Mouse (Mus musculus) embryonic facial prominence, embryonic 14.5 days (tissue): Measurements from ENCODE around the gene Pnma3. TPM values are rescaled to one million over a fixed set of nuclear protein-coding genes. Genes with fewer than 3 reads are reported as not detected.
"Not testable (repeated sequence)": the region's sequence is repeated elsewhere in the genome, so short reads cannot be mapped to it uniquely, and the experiment has no call there.

Experiments
- ATAC-seq: fragments of 200-750 bp; cut with Nextera tagmentation; 2 replicates; pipeline ENCODE4 v1.8.0; 2017; ENCODE audit warnings: low read depth, moderate number of reproducible peaks, moderate TSS enrichment
- DNase-seq: peaks from one replicate; pipeline ENCODE4 v3.0.0-alpha.2; 2015; ENCODE audit warnings: low spot score
- H3K27ac ChIP-seq: fragments of 300-500 bp; sonication (generic); replicated peaks from 2 replicates; pipeline ENCODE4 v1.5.1; 2014; ENCODE audit warnings: low read depth, mild to moderate bottlenecking, low read length, moderate library complexity
- H3K27me3 ChIP-seq: fragments of 300-500 bp; sonication (generic); replicated peaks from 2 replicates; pipeline ENCODE4 v1.6.1; 2014; ENCODE audit warnings: low read length; ENCODE audit not compliant: control insufficient read depth, insufficient read depth
- H3K36me3 ChIP-seq: fragments of 300-500 bp; sonication (generic); 2 replicates; pipeline ENCODE4 v1.6.1; 2014; ENCODE audit warnings: low read length, mixed read lengths; ENCODE audit not compliant: control insufficient read depth, insufficient read depth
- H3K4me1 ChIP-seq: fragments of 300-500 bp; sonication (generic); 2 replicates; pipeline ENCODE4 v1.6.1; 2014; ENCODE audit warnings: antibody characterized with exemption, low read length; ENCODE audit not compliant: control insufficient read depth, insufficient read depth
- H3K4me2 ChIP-seq: fragments of 300-500 bp; sonication (generic); 2 replicates; pipeline ENCODE4 v1.6.1; 2014; ENCODE audit warnings: low read depth, mild to moderate bottlenecking, low read length, moderate library complexity, mixed read lengths
- H3K4me3 ChIP-seq: fragments of 300-500 bp; sonication (generic); 2 replicates; pipeline ENCODE4 v1.5.1; 2014; ENCODE audit warnings: low read depth, mild to moderate bottlenecking, low read length
- H3K9ac ChIP-seq: fragments of 300-500 bp; sonication (generic); 2 replicates; pipeline ENCODE4 v1.6.1; 2014; ENCODE audit warnings: low read depth, mild to moderate bottlenecking, low read length, moderate library complexity, mixed read lengths
- H3K9me3 ChIP-seq: fragments of 300-500 bp; sonication (generic); 2 replicates; pipeline ENCODE4 v1.6.1; 2016; ENCODE audit warnings: low read length; ENCODE audit not compliant: control insufficient read depth
- WGBS: fragments of 180-500 bp; shearing (Covaris S2); extraction: QIAGEN DNeasy Blood & Tissue Kit; methylation state at CpG from one replicate; pipeline ENCODE4 v1.1.7; 2014; 5-methylcytosine and 5-hydroxymethylcytosine counted together
- polyA plus RNA-seq: library from polyadenylated mRNA; unstranded; fragments of >200 nt; fragmentation: Nextera tagmentation; extraction: Ambion mirVana; gene quantifications from 2 replicates; pipeline ENCODE4 v1.2.1, GENCODE M21; 2014

The Pnma3 gene
- polyA plus RNA-seq, 1 experiment from 2014 or later, result 0.11 TPM

- not testable (repeated sequence) for H3K4me2 ChIP-seq, H3K4me3 ChIP-seq, H3K36me3 ChIP-seq, H3K9me3 ChIP-seq, H3K27ac ChIP-seq, DNase-seq, H3K9ac ChIP-seq, ATAC-seq, H3K27me3 ChIP-seq, H3K4me1 ChIP-seq
- WGBS, result no CpG with 5 or more reads among the region's 5 CpGs
Measured at GRCm38 (mm10) chrX:73066765-73067312, 2.3 kb downstream of the Pnma3 start.

GRCm38 (mm10) chrX:73082267-73083055 is 17.9 kb downstream of the Pnma3 start, which contains the start of gene Xlr4a:
Gene Xlr4a (minus strand): TSS chrX:73082478.
- not testable (repeated sequence) for H3K4me3 ChIP-seq, ATAC-seq, H3K4me2 ChIP-seq, DNase-seq, H3K36me3 ChIP-seq, H3K27me3 ChIP-seq, H3K9ac ChIP-seq, H3K4me1 ChIP-seq, H3K27ac ChIP-seq, H3K9me3 ChIP-seq
- 77% methylated on average over 18 of the region's 19 CpGs for WGBS

- H3K4me3 ChIP-seq, H3K4me2 ChIP-seq, H3K27ac ChIP-seq, H3K9me3 ChIP-seq, ATAC-seq, H3K27me3 ChIP-seq, H3K4me1 ChIP-seq, DNase-seq, H3K36me3 ChIP-seq, H3K9ac ChIP-seq: not testable (repeated sequence)
- 69% methylated on average over 11 of the region's 13 CpGs for WGBS
Measured at GRCm38 (mm10) chrX:73096941-73097508, 32.4 kb downstream of the Pnma3 start, which contains the start of gene Xlr3a. Gene Xlr3a (minus strand): TSS chrX:73097095.

GRCm38 (mm10) chrX:73116747-73117146 is 52.2 kb downstream of the Pnma3 start, which contains the start of gene Gm14685:
Gene Gm14685 (plus strand): TSS chrX:73117047.
- H3K36me3 ChIP-seq, H3K4me1 ChIP-seq, DNase-seq, H3K9ac ChIP-seq, H3K9me3 ChIP-seq, H3K4me3 ChIP-seq, H3K4me2 ChIP-seq, H3K27me3 ChIP-seq, H3K27ac ChIP-seq, ATAC-seq: not testable (repeated sequence)
- no CpG with 5 or more reads among the region's 7 CpGs for WGBS

Other genes with a start within 250 kb of the Pnma3 start
- 0.07 and 0.24 TPM in 2 replicates for gene Gabrq, start 239.6 kb upstream of the Pnma3 start, polyA plus RNA-seq
- 79.4 and 84.7 TPM in 2 replicates for gene Cetn2, start 146.4 kb upstream of the Pnma3 start, polyA plus RNA-seq
- gene Nsdhl, start 146.2 kb upstream of the Pnma3 start, polyA plus RNA-seq, result 22.5 and 24.8 TPM in 2 replicates
- 25.7 and 28.2 TPM in 2 replicates for gene Zfp185, start 77.4 kb upstream of the Pnma3 start, polyA plus RNA-seq
- gene Pnma5, start 27.7 kb upstream of the Pnma3 start, polyA plus RNA-seq, result 0.26 and 0.34 TPM in 2 replicates
- 0.20 and 0.74 TPM in 2 replicates for gene Xlr4a, start 17.7 kb downstream of the Pnma3 start, polyA plus RNA-seq
- 2.0 and 3.6 TPM in 2 replicates for gene Xlr3a, start 32.3 kb downstream of the Pnma3 start, polyA plus RNA-seq
- gene Gm14685, start 52.3 kb downstream of the Pnma3 start, polyA plus RNA-seq, result 0.20 and 0.21 TPM in 2 replicates
- 0.24 TPM in 1 of 2 replicates, not detected in the other for gene Xlr5b, start 84.0 kb downstream of the Pnma3 start, polyA plus RNA-seq
- gene DXBay18, start 84.7 kb downstream of the Pnma3 start, polyA plus RNA-seq, result not detected in 2 replicates
- not detected in 2 replicates for gene Spin2d, start 112.2 kb downstream of the Pnma3 start, polyA plus RNA-seq
- 8.8 and 23.2 TPM in 2 replicates for gene Xlr3b, start 127.4 kb downstream of the Pnma3 start, polyA plus RNA-seq
- 0.83 and 2.2 TPM in 2 replicates for gene Xlr4b, start 149.5 kb downstream of the Pnma3 start, polyA plus RNA-seq
- gene F8a, start 163.5 kb downstream of the Pnma3 start, polyA plus RNA-seq, result 10.6 and 11.1 TPM in 2 replicates
- gene Xlr4c, start 178.3 kb downstream of the Pnma3 start, polyA plus RNA-seq, result 0.13 and 0.24 TPM in 2 replicates
- gene Xlr3c, start 200.6 kb downstream of the Pnma3 start, polyA plus RNA-seq, result 0.21 and 0.46 TPM in 2 replicates
- 0.11 TPM in 1 of 2 replicates, not detected in the other for gene Xlr5a, start 228.2 kb downstream of the Pnma3 start, polyA plus RNA-seq
- gene Xlr5c, start 228.2 kb downstream of the Pnma3 start, polyA plus RNA-seq, result not detected in 2 replicates